In genomic region chr16:33928788-33929462, GRCm38 (mm10) we compare ENCODE assay signal across 11 mouse cellular contexts. TPM values are rescaled to one million over a fixed set of nuclear protein-coding genes. Genes with fewer than 3 reads are reported as not detected.
DNase-seq lines count a peak whose midpoint lies in the region; ATAC-seq and TF ChIP-seq lines count a peak whose summit lies in the region.
"Had no signal": no experiment of that assay in that cellular context is flagged by ENCODE, and none has a peak within 500 bp of the region (broad histone marks: within the 10 kb centered on the region; RNA-seq: fewer than 3 reads in every experiment).

No protein-coding gene starts in this region.

- WGBS in forebrain, postnatal 0 days: 59% methylated on average over 9 of the region's 9 CpGs
- 88% methylated on average over 9 of the region's 9 CpGs for WGBS in forebrain, embryonic 11.5 days
- 29% methylated on average over 9 of the region's 9 CpGs for WGBS in heart, embryonic 16.5 days
- WGBS in thymus, adult 2 months: 78% methylated on average over 9 of the region's 9 CpGs

- no peaks in the 10 kb centered on the region for H3K4me1 ChIP-seq in forebrain, postnatal 0 days (ENCODE audit: insufficient read depth)
- no peaks in the 10 kb centered on the region for H3K4me1 ChIP-seq in forebrain, embryonic 11.5 days (replicated peaks; ENCODE audit: control insufficient read depth, insufficient read depth, low read length)
- peaks cover 0 to 16% of the 10 kb centered on the region in 2 experiments; a peak in 2 of 4 replicates for H3K4me1 ChIP-seq in MEL (ENCODE audit: control insufficient read depth in 1 of 2, insufficient read depth in 2 of 2, low read length in 2 of 2)
- peaks cover 42% of the 10 kb centered on the region for H3K4me1 ChIP-seq in heart, embryonic 16.5 days (ENCODE audit: control insufficient read depth, insufficient read depth, low read length)
- no peaks in the 10 kb centered on the region for H3K4me1 ChIP-seq in thymus, adult 2 months (replicated peaks; ENCODE audit: control insufficient read depth, insufficient read depth, low read length)

- H3K36me3 ChIP-seq in forebrain, postnatal 0 days (ENCODE audit: insufficient read depth): no peaks in the 10 kb centered on the region
- no peaks in the 10 kb centered on the region for H3K36me3 ChIP-seq in forebrain, embryonic 11.5 days (ENCODE audit: control insufficient read depth, insufficient read depth, low read length)
- peaks cover 0 to 6% of the 10 kb centered on the region in 2 experiments; a peak in 2 of 4 replicates for H3K36me3 ChIP-seq in MEL (ENCODE audit: control insufficient read depth in 1 of 2, insufficient read depth in 2 of 2, low read length in 2 of 2)
- 0 out of 2 replicates have a peak, but pooled peaks cover 2% of the 10 kb centered on the region for H3K36me3 ChIP-seq in heart, embryonic 16.5 days (ENCODE audit: control insufficient read depth, insufficient read depth)
- no peaks in the 10 kb centered on the region for H3K36me3 ChIP-seq in thymus, adult 2 months (ENCODE audit: control insufficient read depth, insufficient read depth, low read length)

- peak; percentile 10 to 35; a peak in 1 of 4 replicates for TF ChIP-seq EP300 in MEL (IDR thresholded peaks at IDR 0.05; ENCODE audit: low read depth in 1 of 2, low read length in 2 of 2)

- no peak overlapping the region for H3K9ac ChIP-seq in forebrain, postnatal 0 days
- no peak overlapping the region for H3K9ac ChIP-seq in forebrain, embryonic 11.5 days (ENCODE audit: low read length)
- no peak overlapping the region for H3K9ac ChIP-seq in MEL (ENCODE audit: control insufficient read depth, low read depth, low read length, poor library complexity, severe bottlenecking)
- peak overlapping the region; percentile 24 for H3K9ac ChIP-seq in heart, embryonic 16.5 days (ENCODE audit: low read length)
- H3K9ac ChIP-seq: liver, embryonic 14.5 days had no signal

- ATAC-seq in forebrain, postnatal 0 days: no peak
- no peak for ATAC-seq in forebrain, embryonic 11.5 days (replicated peaks; ENCODE audit: low FRiP score)
- peak; percentile 81 for ATAC-seq in heart, embryonic 16.5 days (replicated peaks; ENCODE audit: extremely low read depth, insufficient read depth, low FRiP score)
- ATAC-seq: CD4-positive, CD25-positive, alpha-beta regulatory T cell, adult 4 months had no signal

- no peak for TF ChIP-seq RAD21 in MEL (IDR thresholded peaks at IDR 0.05; ENCODE audit: low read depth, low read length)

- DNase-seq in forebrain, postnatal 0 days: peak; percentile 28
- no peak for DNase-seq in forebrain, embryonic 11.5 days (ENCODE audit: low spot score)
- peak; percentile 46 for DNase-seq in layer of hippocampus, adult 9-11 months
- DNase-seq in layer of hippocampus, adult 11-12 months (ENCODE audit: low spot score): no peak
- peak; percentile 45 for DNase-seq in MEL (ENCODE audit: low read depth, low spot score)
- no peak for DNase-seq in layer of hippocampus, adult 9-10 months (ENCODE audit: low spot score)
- no peak for DNase-seq in thymus, adult 2 months
- DNase-seq: cerebellum, adult 9-11 months had no signal

- no peak for TF ChIP-seq POLR2A in MEL (IDR thresholded peaks at IDR 0.05; ENCODE audit: control insufficient read depth in 1 of 2, insufficient read depth in 1 of 2, low read depth in 1 of 2, low read length in 2 of 2, poor library complexity in 1 of 2)
- no peak for TF ChIP-seq POLR2A in thymus, adult 2 months (IDR thresholded peaks at IDR 0.05; ENCODE audit: control insufficient read depth, extremely low read depth, insufficient read depth, low read length, poor library complexity)

- no peaks in the 10 kb centered on the region for H3K79me2 ChIP-seq in MEL (ENCODE audit: control insufficient read depth, insufficient read depth, low read length, poor library complexity)

- no peak overlapping the region for H3K27ac ChIP-seq in forebrain, postnatal 0 days (ENCODE audit: low read depth, low read length)
- H3K27ac ChIP-seq in forebrain, embryonic 11.5 days (ENCODE audit: low read depth, low read length): no peak overlapping the region
- H3K27ac ChIP-seq in MEL (ENCODE audit: control insufficient read depth, low read depth, low read length): no peak overlapping the region
- H3K27ac ChIP-seq in heart, embryonic 16.5 days (ENCODE audit: low read length): peak overlapping the region; percentile 90
- H3K27ac ChIP-seq in thymus, adult 2 months (ENCODE audit: control insufficient read depth, insufficient read depth, low read length): no peak overlapping the region
- H3K27ac ChIP-seq: liver, embryonic 14.5 days had no signal

- no peaks in the 10 kb centered on the region for H3K27me3 ChIP-seq in forebrain, postnatal 0 days (ENCODE audit: insufficient read depth, low read length)
- H3K27me3 ChIP-seq in forebrain, embryonic 11.5 days (ENCODE audit: control insufficient read depth, insufficient read depth, low read length): no peaks in the 10 kb centered on the region
- H3K27me3 ChIP-seq in MEL (ENCODE audit: control insufficient read depth in 1 of 2, insufficient read depth in 2 of 2, low read length in 2 of 2): no peaks in the 10 kb centered on the region
- H3K27me3 ChIP-seq in heart, embryonic 16.5 days (ENCODE audit: control insufficient read depth, insufficient read depth, low read length): no peaks in the 10 kb centered on the region
- H3K27me3 ChIP-seq in thymus, adult 2 months (ENCODE audit: control insufficient read depth, insufficient read depth, low read length): no peaks in the 10 kb centered on the region

- H3K9me3 ChIP-seq in forebrain, postnatal 0 days (ENCODE audit: low read length): no peaks in the 10 kb centered on the region
- no peaks in the 10 kb centered on the region for H3K9me3 ChIP-seq in forebrain, embryonic 11.5 days (ENCODE audit: control insufficient read depth, low read length)
- H3K9me3 ChIP-seq in MEL (replicated peaks; ENCODE audit: insufficient read depth, low read length): no peaks in the 10 kb centered on the region
- H3K9me3 ChIP-seq in heart, embryonic 16.5 days (replicated peaks; ENCODE audit: control insufficient read depth, low read length): no peaks in the 10 kb centered on the region

- no peak overlapping the region for H3K4me2 ChIP-seq in forebrain, postnatal 0 days (ENCODE audit: low read depth)
- H3K4me2 ChIP-seq in forebrain, embryonic 11.5 days (ENCODE audit: low read depth, low read length, severe bottlenecking): no peak overlapping the region
- peak overlapping the region; percentile 36 for H3K4me2 ChIP-seq in heart, embryonic 16.5 days (ENCODE audit: low read depth, low read length)

- no peak for TF ChIP-seq CTCF in forebrain, postnatal 0 days (IDR thresholded peaks at IDR 0.05; ENCODE audit: low read depth)
- TF ChIP-seq CTCF in MEL (IDR thresholded peaks at IDR 0.05 in 2 of 3, conservative IDR thresholded peaks at IDR 0.05 in 1 of 3; ENCODE audit: control insufficient read depth in 1 of 3, insufficient read depth in 1 of 3, low read depth in 2 of 3, low read length in 3 of 3, poor library complexity in 1 of 3, severe bottlenecking in 1 of 3): no peak
- TF ChIP-seq CTCF in thymus, adult 2 months (IDR thresholded peaks at IDR 0.05; ENCODE audit: borderline replicate concordance, control insufficient read depth, extremely low read depth, insufficient read depth, low read length, poor library complexity): no peak

- no peak overlapping the region for H3K4me3 ChIP-seq in forebrain, postnatal 0 days (ENCODE audit: low read depth, low read length)
- H3K4me3 ChIP-seq in forebrain, embryonic 11.5 days (ENCODE audit: low read depth, low read length): no peak overlapping the region
- H3K4me3 ChIP-seq in MEL (ENCODE audit: control insufficient read depth in 1 of 2, insufficient read depth in 1 of 2, low read depth in 2 of 2, low read length in 2 of 2): no peak overlapping the region
- 0 out of 2 replicates have a peak overlapping the region, but pooled peaks have one; percentile 8 for H3K4me3 ChIP-seq in heart, embryonic 16.5 days (ENCODE audit: low read length)
- H3K4me3 ChIP-seq in thymus, adult 2 months (ENCODE audit: control insufficient read depth, insufficient read depth, low read length): no peak overlapping the region

TF ChIP-seq in MEL, 35 proteins besides CTCF, POLR2A, EP300 and RAD21:
- TF ChIP-seq TAL1 (IDR thresholded peaks at IDR 0.05; ENCODE audit: low read length) (0 out of 2 replicates have a peak, but pooled peaks have one; percentile 23), GABPA (IDR thresholded peaks at IDR 0.05; ENCODE audit: low read depth, low read length) (no peak)

RNA-seq across cellular contexts. Expression of gene Umps, which starts 37.9 kb away (rescaled TPM):
- total RNA-seq in forebrain, postnatal 0 days (2014; rRNA removed): 26.3 and 28.3 TPM in 2 replicates
- polyA plus RNA-seq in forebrain, postnatal 0 days (2015; fragmentation: Nextera tagmentation; extraction: Ambion mirVana): 22.9 and 24.7 TPM in 2 replicates
- 77.4 and 79.9 TPM in 2 replicates for polyA plus RNA-seq in forebrain, embryonic 11.5 days (2014; fragmentation: Nextera tagmentation; extraction: Ambion mirVana)
- total RNA-seq in MEL (2012; rRNA removed): 125 and 132 TPM in 2 replicates
- 100 to 1,000 TPM in 1 of 2 experiments, not detected in 1; 109 TPM for polyA plus RNA-seq in MEL (2012; ENCODE audit: insufficient read depth in 1 of 2, insufficient read length in 2 of 2, low read depth in 1 of 2, low replicate concordance in 2 of 2, missing spikeins in 1 of 2)
- polyA plus RNA-seq in heart, embryonic 16.5 days (2015; fragmentation: Nextera tagmentation; extraction: Ambion mirVana): 29.4 and 30.7 TPM in 2 replicates
- 14.7 and 18.6 TPM in 2 replicates for polyA plus RNA-seq in thymus, adult 2 months (2012; rRNA removed)

Comparison
In these comparisons a context has a peak if more than half of its experiments do, and no peak if none do; other contexts are left out.
1. DNase-seq: peak in forebrain, postnatal 0 days (single experiment), layer of hippocampus, adult 9-11 months (single experiment) and MEL (single experiment); none in forebrain, embryonic 11.5 days (single experiment), layer of hippocampus, adult 11-12 months (single experiment), layer of hippocampus, adult 9-10 months (single experiment) and thymus, adult 2 months (single experiment).